Mouse (Mus musculus) cerebral cortex, adult 2 months (tissue): ENCODE measurements around the gene Wdr43.

ENCODE experiments used
- WGBS: fragments of 180-500 bp; shearing (Covaris S2); methylation state at CpG from one replicate; pipeline ENCODE4 v1.1.7; 2018; 5-methylcytosine and 5-hydroxymethylcytosine counted together

Wdr43 gene

DNA sequence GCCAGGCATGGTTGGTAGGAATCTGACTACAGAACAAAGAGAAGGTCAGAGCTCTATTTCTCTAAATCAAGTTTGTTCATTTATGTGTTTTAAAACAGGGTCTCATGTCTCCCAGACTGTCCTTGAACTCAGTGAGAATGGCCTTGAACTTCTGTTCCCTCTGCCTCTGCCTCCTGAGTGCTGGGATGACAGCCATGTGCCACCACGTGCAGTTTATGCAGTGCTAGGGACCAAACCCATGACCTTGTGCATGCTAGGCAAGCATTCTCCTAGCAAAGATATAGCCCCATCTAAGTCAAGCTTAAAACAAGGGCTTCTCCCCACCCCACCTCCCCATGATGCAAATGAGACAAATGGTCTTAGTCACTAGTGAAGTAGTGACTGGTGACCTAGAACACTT, 89.4 kb downstream of the Wdr43 start:
- 74% methylated on average over 1 of the region's 1 CpGs for WGBS

DNA sequence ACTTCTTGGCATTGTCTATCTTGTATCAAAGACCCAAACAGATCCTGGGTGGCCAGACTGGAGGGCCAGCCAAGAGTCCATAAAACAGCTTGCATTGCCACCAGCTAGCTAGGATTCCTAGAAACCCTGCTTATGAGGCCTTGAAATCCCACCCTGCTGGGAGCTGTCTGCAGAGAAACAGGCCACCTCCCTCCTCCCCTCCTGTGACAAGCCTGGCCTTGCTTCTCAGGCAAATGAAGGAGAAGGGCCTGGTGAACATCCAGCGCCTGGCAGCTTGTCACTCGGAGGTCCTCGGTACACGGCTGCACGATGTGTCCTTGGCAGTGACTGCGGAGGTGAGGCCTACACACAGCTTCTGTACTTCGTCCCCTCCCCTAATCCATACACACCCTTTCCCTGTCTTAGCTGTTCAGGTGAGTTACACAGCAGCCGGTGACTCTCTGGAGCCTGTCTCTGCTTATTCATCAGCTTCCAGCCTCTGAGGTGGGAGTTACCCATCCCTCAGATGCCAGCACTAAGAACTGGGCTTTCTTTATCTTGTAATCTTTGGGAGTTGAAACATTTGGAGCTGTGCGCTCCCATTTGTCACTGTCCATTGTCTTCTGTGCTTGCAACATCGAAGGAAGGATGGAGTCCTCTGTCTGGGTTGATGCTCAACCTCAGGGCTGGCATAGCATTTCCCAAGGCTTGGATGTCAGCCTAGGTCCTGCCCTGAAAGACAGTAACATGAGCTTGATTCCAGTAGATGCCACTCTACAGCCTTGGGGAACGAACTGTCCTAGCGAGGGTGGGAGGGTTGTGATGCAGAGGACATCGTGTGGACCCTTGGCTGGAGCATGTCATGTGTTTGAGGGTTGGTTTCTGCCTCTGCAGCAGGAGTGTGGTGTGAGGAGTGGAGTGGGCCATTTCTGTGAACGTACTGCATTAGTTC, 90.1 kb downstream of the Wdr43 start:
- WGBS: 90% methylated on average over 14 of the region's 14 CpGs

DNA sequence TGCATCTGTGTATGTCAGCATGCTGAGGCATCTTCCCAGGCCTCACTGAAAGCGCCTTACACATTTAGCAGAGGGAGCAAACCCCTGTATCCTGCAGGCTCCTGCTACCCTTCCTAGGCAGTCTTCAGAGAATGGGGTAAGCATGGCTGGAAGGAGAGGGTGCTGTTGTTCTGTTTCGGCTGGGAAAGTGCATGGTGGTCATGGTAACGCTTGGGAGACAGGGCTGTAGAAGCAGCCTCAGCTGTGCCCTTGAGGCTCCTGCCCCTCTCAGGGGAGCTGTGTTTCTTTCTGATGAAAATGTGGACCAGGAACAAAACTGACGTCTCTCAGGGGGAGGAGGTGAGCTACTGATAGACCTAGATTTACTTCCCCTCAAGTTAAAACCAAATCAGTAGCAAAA, 92.0 kb downstream of the Wdr43 start:
- WGBS: 56% methylated on average over 4 of the region's 4 CpGs
